Mouse (Mus musculus): ENCODE data around the gene Prrxl1. TPM values are rescaled to one million over a fixed set of nuclear protein-coding genes. Genes with fewer than 3 reads are reported as not detected.

The Prrxl1 gene
- total and polyA plus RNA-seq, 2 experiments from 2014 or later, result 0.60 to 3.8 TPM

DNA sequence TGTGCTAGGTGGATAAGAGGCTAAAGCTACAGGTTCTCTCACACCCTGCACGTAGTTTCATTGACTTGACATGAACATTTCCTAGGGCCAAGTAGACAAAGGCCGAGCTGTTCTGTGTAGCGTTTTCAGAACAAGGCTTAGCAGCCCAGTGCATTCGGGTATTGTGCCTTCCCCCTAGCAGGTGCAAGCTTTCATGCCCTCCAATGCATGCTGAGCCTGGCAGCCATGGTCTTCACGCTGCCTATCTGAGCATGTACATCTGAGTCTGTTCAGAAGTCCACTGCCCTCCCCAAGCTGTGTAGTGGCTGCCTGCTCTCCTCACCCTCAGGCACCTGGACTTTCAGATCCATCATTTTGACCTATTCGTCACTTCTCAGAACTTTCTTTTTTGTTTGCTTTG, 35.5 kb upstream of the Prrxl1 start:
- Histone ChIP-seq H3K9ac (replicated peaks; ENCODE audit: low read length, poor library complexity, severe bottlenecking) (no peak overlapping the region), H3K36me3 (ENCODE audit: insufficient read depth, low read length) (peaks cover 31% of the 10 kb centered on the region), H3K4me2 (ENCODE audit: low read depth, low read length, poor library complexity, severe bottlenecking) (no peak overlapping the region), H3K4me3 (ENCODE audit: low read depth, low read length) (no peak overlapping the region), H3K27ac (ENCODE audit: low read depth, low read length) (no peak overlapping the region), H3K9me3 (ENCODE audit: low read length) (no peaks in the 10 kb centered on the region), H3K4me1 (ENCODE audit: insufficient read depth, low read length) (no peaks in the 10 kb centered on the region), H3K27me3 (ENCODE audit: insufficient read depth, low read length) (no peaks in the 10 kb centered on the region)
- ATAC-seq (ENCODE audit: low FRiP score), result no peak
- no peak for DNase-seq (ENCODE audit: low spot score)
- TF ChIP-seq CTCF (IDR thresholded peaks at IDR 0.05), result no peak
- WGBS, result 87% methylated on average over 6 of the region's 6 CpGs

GRCm38 (mm10) chr14:32572519-32572918, 26.7 kb upstream of the Prrxl1 start:
- Histone ChIP-seq H3K4me1 (ENCODE audit: insufficient read depth, low read length) (no peaks in the 10 kb centered on the region), H3K4me2 (ENCODE audit: low read depth, low read length, poor library complexity, severe bottlenecking) (no peak overlapping the region), H3K27me3 (ENCODE audit: insufficient read depth, low read length) (no peaks in the 10 kb centered on the region), H3K9me3 (ENCODE audit: low read length) (no peaks in the 10 kb centered on the region), H3K9ac (replicated peaks; ENCODE audit: low read length, poor library complexity, severe bottlenecking) (no peak overlapping the region), H3K36me3 (ENCODE audit: insufficient read depth, low read length) (peaks cover 42% of the 10 kb centered on the region), H3K27ac (ENCODE audit: low read depth, low read length) (no peak overlapping the region), H3K4me3 (ENCODE audit: low read depth, low read length) (no peak overlapping the region)
- 55% methylated on average over 8 of the region's 8 CpGs for WGBS
- TF ChIP-seq CTCF (IDR thresholded peaks at IDR 0.05), result peak; percentile 57
- no peak for DNase-seq (ENCODE audit: low spot score)
- no peak for ATAC-seq (ENCODE audit: low FRiP score)

DNA sequence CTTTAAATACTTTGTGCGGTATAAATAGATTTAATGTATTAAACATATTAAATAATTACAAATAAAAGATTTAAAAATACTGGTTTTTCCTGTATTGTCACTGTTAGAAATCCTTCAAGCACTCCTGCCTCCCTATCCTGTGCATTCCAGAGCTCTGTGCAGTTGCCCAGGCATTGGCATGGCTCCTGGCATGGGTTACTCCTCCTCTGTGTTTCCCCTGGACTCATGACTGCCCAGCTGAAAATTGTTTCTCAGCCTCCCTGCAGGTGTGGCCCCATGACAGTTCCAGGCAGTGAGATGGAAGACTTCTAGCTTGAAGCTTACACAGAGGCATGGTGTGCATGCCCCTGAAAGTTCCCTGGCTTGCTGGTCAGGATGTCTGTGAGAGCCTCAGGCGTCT, 20.8 kb upstream of the Prrxl1 start:
- no peak for TF ChIP-seq CTCF (IDR thresholded peaks at IDR 0.05)
- H3K4me3 ChIP-seq (ENCODE audit: low read depth, low read length), result no peak overlapping the region
- no peak overlapping the region for H3K27ac ChIP-seq (ENCODE audit: low read depth, low read length)
- no peak overlapping the region for H3K9ac ChIP-seq (replicated peaks; ENCODE audit: low read length, poor library complexity, severe bottlenecking)
- peaks cover 25% of the 10 kb centered on the region for H3K36me3 ChIP-seq (ENCODE audit: insufficient read depth, low read length)
- no peaks in the 10 kb centered on the region for H3K27me3 ChIP-seq (ENCODE audit: insufficient read depth, low read length)
- H3K4me2 ChIP-seq (ENCODE audit: low read depth, low read length, poor library complexity, severe bottlenecking), result no peak overlapping the region
- DNase-seq (ENCODE audit: low spot score) (no peak), ATAC-seq (ENCODE audit: low FRiP score) (no peak)
- H3K4me1 ChIP-seq (ENCODE audit: insufficient read depth, low read length), result no peaks in the 10 kb centered on the region
- no peaks in the 10 kb centered on the region for H3K9me3 ChIP-seq (ENCODE audit: low read length)
- 97% methylated on average over 2 of the region's 2 CpGs for WGBS

- Histone ChIP-seq H3K4me1 (ENCODE audit: insufficient read depth, low read length) (no peaks in the 10 kb centered on the region), H3K27ac (ENCODE audit: low read depth, low read length) (no peak overlapping the region), H3K27me3 (ENCODE audit: insufficient read depth, low read length) (no peaks in the 10 kb centered on the region), H3K4me3 (ENCODE audit: low read depth, low read length) (no peak overlapping the region), H3K36me3 (ENCODE audit: insufficient read depth, low read length) (peaks cover 2% of the 10 kb centered on the region; the same call in 1 of the 2 replicates), H3K9ac (replicated peaks; ENCODE audit: low read length, poor library complexity, severe bottlenecking) (no peak overlapping the region), H3K9me3 (ENCODE audit: low read length) (no peaks in the 10 kb centered on the region), H3K4me2 (ENCODE audit: low read depth, low read length, poor library complexity, severe bottlenecking) (no peak overlapping the region)
- ATAC-seq (ENCODE audit: low FRiP score), result no peak
- no peak for TF ChIP-seq CTCF (IDR thresholded peaks at IDR 0.05)
- no peak for DNase-seq (ENCODE audit: low spot score)
- 90% methylated on average over 9 of the region's 9 CpGs for WGBS
Measured at GRCm38 (mm10) chr14:32583696-32584095, 15.5 kb upstream of the Prrxl1 start.

DNA sequence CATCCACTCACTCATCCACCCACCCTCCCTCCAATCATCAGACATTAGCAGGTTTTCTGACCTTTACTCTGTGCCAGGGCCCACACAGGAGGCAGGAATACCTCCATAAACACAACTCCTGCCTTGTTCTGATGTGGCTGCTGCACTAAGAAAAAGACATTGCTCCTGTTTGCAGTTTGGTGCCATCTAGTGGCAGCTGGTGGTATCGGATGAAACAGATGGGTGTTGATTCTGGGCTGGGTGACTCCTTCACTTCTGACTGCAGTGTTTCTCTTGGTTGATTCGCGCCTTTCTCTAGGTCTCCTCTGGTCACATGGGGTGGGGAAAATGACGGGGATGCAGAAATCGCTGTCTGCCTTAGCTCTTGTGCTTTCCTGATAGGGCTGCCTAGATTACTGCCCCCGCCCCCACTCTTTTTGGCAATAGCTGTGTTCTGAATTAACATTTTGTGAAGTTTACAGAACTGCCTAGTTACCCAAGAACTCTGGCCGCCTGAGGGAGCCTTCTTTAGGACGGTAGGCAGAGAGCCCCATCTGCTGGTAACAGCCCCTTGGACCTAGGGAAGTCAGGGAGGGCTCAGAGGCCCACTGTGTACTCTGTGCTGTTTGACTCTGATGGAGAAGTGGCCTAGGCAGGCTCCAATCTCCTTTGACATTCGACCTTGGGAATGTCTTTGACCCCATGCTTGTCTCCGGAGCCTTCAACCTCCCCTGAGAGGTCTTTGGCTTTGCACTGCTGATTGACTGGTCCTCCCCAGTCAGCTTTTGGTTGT, 12.0 kb upstream of the Prrxl1 start:
- peak; percentile 81 for DNase-seq (ENCODE audit: low spot score)
- Histone ChIP-seq H3K9me3 (ENCODE audit: low read length) (no peaks in the 10 kb centered on the region), H3K4me3 (ENCODE audit: low read depth, low read length) (no peak overlapping the region), H3K9ac (replicated peaks; ENCODE audit: low read length, poor library complexity, severe bottlenecking) (no peak overlapping the region), H3K27ac (ENCODE audit: low read depth, low read length) (no peak overlapping the region), H3K4me2 (ENCODE audit: low read depth, low read length, poor library complexity, severe bottlenecking) (no peak overlapping the region), H3K27me3 (ENCODE audit: insufficient read depth, low read length) (peaks cover 8% of the 10 kb centered on the region; the same call in 1 of the 2 replicates), H3K36me3 (ENCODE audit: insufficient read depth, low read length) (no peaks in the 10 kb centered on the region), H3K4me1 (ENCODE audit: insufficient read depth, low read length) (no peaks in the 10 kb centered on the region)
- ATAC-seq (ENCODE audit: low FRiP score), result peak; percentile 54
- 16% methylated on average over 10 of the region's 10 CpGs for WGBS
- TF ChIP-seq CTCF (IDR thresholded peaks at IDR 0.05), result peak; percentile 99

- ATAC-seq (ENCODE audit: low FRiP score) (no peak), DNase-seq (ENCODE audit: low spot score) (no peak)
- Histone ChIP-seq H3K4me3 (ENCODE audit: low read depth, low read length) (no peak overlapping the region), H3K27ac (ENCODE audit: low read depth, low read length) (no peak overlapping the region), H3K9me3 (ENCODE audit: low read length) (no peaks in the 10 kb centered on the region), H3K27me3 (ENCODE audit: insufficient read depth, low read length) (peaks cover 28% of the 10 kb centered on the region), H3K4me2 (ENCODE audit: low read depth, low read length, poor library complexity, severe bottlenecking) (no peak overlapping the region), H3K36me3 (ENCODE audit: insufficient read depth, low read length) (no peaks in the 10 kb centered on the region), H3K9ac (replicated peaks; ENCODE audit: low read length, poor library complexity, severe bottlenecking) (no peak overlapping the region), H3K4me1 (ENCODE audit: insufficient read depth, low read length) (no peaks in the 10 kb centered on the region)
- no peak for TF ChIP-seq CTCF (IDR thresholded peaks at IDR 0.05)
- WGBS, result 76% methylated on average over 3 of the region's 3 CpGs
Measured at GRCm38 (mm10) chr14:32590377-32590776, 8.8 kb upstream of the Prrxl1 start.
